Mouse (Mus musculus): ENCODE results near the gene Nfia. TPM values are rescaled to one million over a fixed set of nuclear protein-coding genes. Genes with fewer than 3 reads are reported as not detected.

The Nfia gene
- polyA plus RNA-seq, 1 experiment from 2014 or later: 45.1 TPM

- Histone ChIP-seq H3K4me3 (no peak overlapping the region), H3K9me3 (no peaks in the 10 kb centered on the region), H3K9ac (no peak overlapping the region), H3K4me1 (replicated peaks) (peaks cover 43% of the 10 kb centered on the region), H3K4me2 (no peak overlapping the region), H3K36me3 (no peaks in the 10 kb centered on the region), H3K27ac (replicated peaks) (no peak overlapping the region), H3K27me3 (no peaks in the 10 kb centered on the region)
- ATAC-seq (ENCODE audit: low read depth): no peak
- 87% methylated on average over 4 of the region's 4 CpGs for WGBS
These were observed 49.2 kb downstream of the Nfia start for GRCm38 (mm10) chr4:97821556-97822251.

GRCm38 (mm10) chr4:97823512-97823911, 51.0 kb downstream of the Nfia start:
- H3K9ac ChIP-seq: no peak overlapping the region
- peaks cover 56% of the 10 kb centered on the region for H3K4me1 ChIP-seq (replicated peaks)
- H3K4me3 ChIP-seq: no peak overlapping the region
- ATAC-seq (ENCODE audit: low read depth): no peak
- H3K36me3 ChIP-seq: no peaks in the 10 kb centered on the region
- no peaks in the 10 kb centered on the region for H3K27me3 ChIP-seq
- 86% methylated on average over 6 of the region's 6 CpGs for WGBS
- no peaks in the 10 kb centered on the region for H3K9me3 ChIP-seq
- H3K27ac ChIP-seq (replicated peaks): no peak overlapping the region
- no peak overlapping the region for H3K4me2 ChIP-seq

DNA sequence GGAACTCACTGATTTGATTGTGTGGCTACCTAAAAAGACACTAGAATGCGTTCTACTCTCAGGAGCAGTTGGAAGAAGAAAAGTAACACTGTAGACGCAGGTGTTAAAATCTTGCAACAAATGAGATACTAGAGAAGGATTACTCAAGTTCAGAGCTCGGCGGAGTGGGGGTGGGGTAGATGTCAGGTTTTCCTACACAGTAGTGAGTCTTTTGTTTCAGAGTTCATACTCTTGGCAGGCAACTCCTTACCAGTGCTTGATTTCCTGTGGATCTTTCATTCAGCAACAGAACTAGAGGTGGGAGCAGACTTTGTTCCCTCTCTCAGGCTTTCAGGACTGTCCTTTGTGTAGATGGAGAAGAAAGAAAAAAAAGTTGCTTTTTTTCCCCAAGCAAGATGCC, 51.9 kb downstream of the Nfia start:
- no peaks in the 10 kb centered on the region for H3K36me3 ChIP-seq

DNA sequence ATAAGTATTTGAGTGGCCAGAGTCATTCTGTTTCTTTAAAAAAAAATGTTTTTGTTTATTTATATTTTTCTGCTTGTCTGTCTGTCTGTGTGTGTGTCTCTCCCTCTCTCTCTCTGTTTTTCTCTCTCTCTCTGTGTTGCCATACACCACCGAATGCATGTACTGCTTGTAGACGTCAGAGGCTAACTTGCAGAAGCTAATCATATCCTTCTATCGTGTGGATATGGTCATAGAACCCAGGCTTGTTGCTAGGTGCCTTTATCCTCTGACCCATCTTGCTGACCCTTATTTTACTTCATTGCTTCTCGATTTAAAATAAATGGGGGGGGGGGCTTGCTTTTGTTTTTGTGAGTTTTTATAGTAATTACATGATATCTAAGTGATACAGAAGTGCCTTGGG, 52.9 kb downstream of the Nfia start:
- H3K9me3 ChIP-seq: no peaks in the 10 kb centered on the region
- H3K4me3 ChIP-seq: no peak overlapping the region
- WGBS: 68% methylated on average over 4 of the region's 4 CpGs
- no peaks in the 10 kb centered on the region for H3K27me3 ChIP-seq
- peaks cover 62% of the 10 kb centered on the region for H3K4me1 ChIP-seq (replicated peaks)
- H3K27ac ChIP-seq (replicated peaks): no peak overlapping the region
- H3K9ac ChIP-seq: no peak overlapping the region
- ATAC-seq (ENCODE audit: low read depth): no peak
- H3K4me2 ChIP-seq: no peak overlapping the region
- H3K36me3 ChIP-seq: no peaks in the 10 kb centered on the region

More for the DNA sequence above, 51.9 kb downstream of the Nfia start:
- Histone ChIP-seq H3K9ac (no peak overlapping the region), H3K4me2 (no peak overlapping the region), H3K27ac (replicated peaks) (peak overlapping the region; percentile 28; the same call in 1 of the 2 replicates), H3K27me3 (no peaks in the 10 kb centered on the region), H3K4me3 (no peak overlapping the region), H3K4me1 (replicated peaks) (peaks cover 55% of the 10 kb centered on the region), H3K9me3 (no peaks in the 10 kb centered on the region)
- ATAC-seq (ENCODE audit: low read depth): no peak
- WGBS: 72% methylated on average over 4 of the region's 4 CpGs

DNA sequence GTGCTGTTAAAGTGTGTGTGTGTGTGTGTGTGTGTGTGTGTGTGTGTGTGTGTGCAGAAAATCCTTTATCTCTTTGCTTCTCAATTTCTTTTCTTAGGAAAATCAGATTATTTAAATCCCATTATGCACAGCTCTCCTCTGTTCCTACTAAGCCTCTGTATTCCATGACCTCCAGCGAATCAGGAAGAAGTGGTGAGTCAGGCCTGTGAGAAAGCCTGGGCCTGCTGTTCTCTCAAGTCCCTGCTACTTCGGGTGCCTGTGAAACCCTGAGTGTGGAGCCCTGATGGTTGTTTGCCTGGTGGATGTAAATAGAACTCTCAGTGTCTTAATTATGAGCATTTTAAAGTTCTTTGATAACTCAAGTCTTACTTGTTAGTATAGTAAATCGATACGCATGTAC, 53.3 kb downstream of the Nfia start:
- no peaks in the 10 kb centered on the region for H3K36me3 ChIP-seq
- no peak overlapping the region for H3K4me3 ChIP-seq
- H3K27ac ChIP-seq (replicated peaks): no peak overlapping the region
- ATAC-seq (ENCODE audit: low read depth): no peak
- H3K4me1 ChIP-seq (replicated peaks): peaks cover 62% of the 10 kb centered on the region
- H3K9me3 ChIP-seq: no peaks in the 10 kb centered on the region
- H3K27me3 ChIP-seq: no peaks in the 10 kb centered on the region
- 83% methylated on average over 4 of the region's 4 CpGs for WGBS
- H3K4me2 ChIP-seq: no peak overlapping the region
- no peak overlapping the region for H3K9ac ChIP-seq

DNA sequence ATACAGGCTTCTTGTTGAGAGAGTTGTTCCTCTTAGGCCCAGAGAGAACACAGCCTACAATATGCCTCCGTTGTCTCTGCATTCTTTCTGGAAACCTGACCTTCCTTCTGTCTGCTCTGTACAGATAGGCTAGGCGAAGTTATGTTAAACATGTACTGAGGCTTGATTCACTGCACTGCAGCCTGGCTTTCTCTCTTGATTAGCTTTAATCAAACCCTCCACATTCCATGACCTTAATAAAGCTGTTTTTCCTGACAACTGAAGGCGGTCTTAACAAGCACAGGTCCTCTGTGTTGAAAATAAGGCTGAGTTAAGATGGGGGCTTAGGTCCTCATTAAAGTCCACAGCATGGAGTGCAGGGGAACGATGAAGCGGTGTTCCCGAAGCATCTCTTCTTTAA, 54.6 kb downstream of the Nfia start:
- Histone ChIP-seq H3K4me3 (no peak overlapping the region), H3K27ac (replicated peaks) (no peak overlapping the region), H3K27me3 (no peaks in the 10 kb centered on the region), H3K9ac (no peak overlapping the region), H3K4me1 (replicated peaks) (peaks cover 62% of the 10 kb centered on the region), H3K36me3 (no peaks in the 10 kb centered on the region), H3K9me3 (no peaks in the 10 kb centered on the region), H3K4me2 (no peak overlapping the region)
- 61% methylated on average over 6 of the region's 6 CpGs for WGBS
- ATAC-seq (ENCODE audit: low read depth): no peak

DNA sequence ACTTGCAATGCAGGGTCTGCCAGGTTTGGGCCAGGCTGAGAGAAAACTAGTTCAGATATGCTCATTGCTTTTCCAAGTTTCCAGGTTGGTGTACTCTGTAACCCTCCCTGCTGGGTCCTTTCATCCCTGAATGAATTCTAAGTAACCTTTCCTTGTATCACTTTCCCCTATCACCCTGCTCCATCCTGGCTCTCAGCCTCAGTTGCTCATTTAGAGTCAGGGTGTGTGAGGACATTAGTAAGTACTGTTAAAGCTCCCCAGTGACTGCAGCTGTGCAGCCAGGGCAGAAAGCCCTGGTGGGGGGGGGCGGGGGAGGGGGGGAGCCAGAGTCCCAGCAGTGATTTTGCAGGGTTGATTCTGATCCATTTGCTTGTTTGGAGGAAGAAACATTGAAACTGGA, 56.0 kb downstream of the Nfia start:
- H3K4me2 ChIP-seq: no peak overlapping the region
- ATAC-seq (ENCODE audit: low read depth): no peak
- no peaks in the 10 kb centered on the region for H3K27me3 ChIP-seq
- 46% methylated on average over 1 of the region's 1 CpGs for WGBS
- peaks cover 54% of the 10 kb centered on the region for H3K4me1 ChIP-seq (replicated peaks)
- no peak overlapping the region for H3K4me3 ChIP-seq
- no peaks in the 10 kb centered on the region for H3K36me3 ChIP-seq
- H3K9ac ChIP-seq: no peak overlapping the region
- no peaks in the 10 kb centered on the region for H3K9me3 ChIP-seq
- no peak overlapping the region for H3K27ac ChIP-seq (replicated peaks)

- H3K9ac ChIP-seq: no peak overlapping the region
- H3K4me3 ChIP-seq: no peak overlapping the region
- H3K27ac ChIP-seq (replicated peaks): no peak overlapping the region
- H3K27me3 ChIP-seq: no peaks in the 10 kb centered on the region
- peaks cover 48% of the 10 kb centered on the region for H3K4me1 ChIP-seq (replicated peaks)
- 81% methylated on average over 11 of the region's 12 CpGs for WGBS
- ATAC-seq (ENCODE audit: low read depth): no peak
- no peaks in the 10 kb centered on the region for H3K9me3 ChIP-seq
- no peaks in the 10 kb centered on the region for H3K36me3 ChIP-seq
- H3K4me2 ChIP-seq: no peak overlapping the region
These were observed 57.0 kb downstream of the Nfia start for GRCm38 (mm10) chr4:97829336-97830050.

DNA sequence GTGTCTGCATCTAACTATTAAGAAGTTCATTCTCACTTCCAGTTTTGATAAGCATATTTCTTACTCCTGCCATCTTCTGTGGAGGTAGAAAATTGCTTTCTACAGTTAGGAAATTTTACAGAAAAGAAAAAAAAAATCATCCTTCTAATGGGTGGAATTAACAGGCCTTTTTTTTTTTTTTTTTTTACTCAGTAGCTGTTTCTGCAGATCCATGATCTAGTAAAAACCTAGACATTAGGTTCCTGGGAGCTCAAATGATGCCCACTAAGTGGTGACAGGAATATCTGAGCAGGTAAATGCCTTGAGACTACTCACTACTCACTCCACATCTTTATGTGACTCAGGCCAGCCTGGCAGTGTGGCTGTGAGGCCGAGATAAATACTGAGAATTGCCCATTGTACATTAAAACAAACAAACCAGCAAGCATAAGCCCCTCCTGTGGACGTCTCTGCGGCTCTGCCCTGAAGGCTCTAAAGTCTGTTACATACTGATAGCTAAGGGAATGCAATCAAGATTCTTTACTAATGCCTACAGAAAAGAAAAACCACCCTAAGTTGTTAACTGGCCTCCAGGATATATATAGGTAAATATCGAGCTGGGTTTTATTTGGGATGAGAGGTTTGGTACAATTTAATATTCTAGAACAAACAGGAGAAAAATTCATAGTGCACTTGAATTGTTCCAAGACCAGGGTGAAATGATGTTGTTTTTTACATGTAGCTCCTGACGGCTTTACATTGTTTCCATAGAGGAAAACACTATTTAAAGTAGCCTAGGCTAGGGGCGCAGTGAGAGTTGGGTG, 57.7 kb downstream of the Nfia start:
- Histone ChIP-seq H3K4me2 (no peak overlapping the region), H3K27ac (replicated peaks) (no peak overlapping the region), H3K9me3 (no peaks in the 10 kb centered on the region), H3K9ac (no peak overlapping the region), H3K4me1 (replicated peaks) (peaks cover 48% of the 10 kb centered on the region), H3K36me3 (no peaks in the 10 kb centered on the region), H3K4me3 (no peak overlapping the region), H3K27me3 (no peaks in the 10 kb centered on the region)
- 59% methylated on average over 6 of the region's 6 CpGs for WGBS
- ATAC-seq (ENCODE audit: low read depth): no peak

GRCm38 (mm10) chr4:97830935-97831608, 58.5 kb downstream of the Nfia start:
- H3K4me1 ChIP-seq (replicated peaks): peaks cover 52% of the 10 kb centered on the region
- WGBS: 90% methylated on average over 16 of the region's 16 CpGs
- H3K27me3 ChIP-seq: no peaks in the 10 kb centered on the region
- H3K36me3 ChIP-seq: no peaks in the 10 kb centered on the region
- no peak overlapping the region for H3K4me3 ChIP-seq
- H3K4me2 ChIP-seq: no peak overlapping the region
- H3K9me3 ChIP-seq: no peaks in the 10 kb centered on the region
- no peak overlapping the region for H3K27ac ChIP-seq (replicated peaks)
- ATAC-seq (ENCODE audit: low read depth): no peak
- no peak overlapping the region for H3K9ac ChIP-seq

GRCm38 (mm10) chr4:97831611-97832278, 59.2 kb downstream of the Nfia start:
- Histone ChIP-seq H3K9me3 (no peaks in the 10 kb centered on the region), H3K4me1 (replicated peaks) (peaks cover 54% of the 10 kb centered on the region), H3K9ac (no peak overlapping the region), H3K36me3 (no peaks in the 10 kb centered on the region), H3K27ac (replicated peaks) (no peak overlapping the region), H3K4me3 (no peak overlapping the region), H3K27me3 (no peaks in the 10 kb centered on the region), H3K4me2 (no peak overlapping the region)
- 92% methylated on average over 7 of the region's 7 CpGs for WGBS
- ATAC-seq (ENCODE audit: low read depth): no peak

All from neural tube, embryonic 13.5 days (tissue).